ENCODE assay signal across 28 mouse cellular contexts in the genomic region with DNA sequence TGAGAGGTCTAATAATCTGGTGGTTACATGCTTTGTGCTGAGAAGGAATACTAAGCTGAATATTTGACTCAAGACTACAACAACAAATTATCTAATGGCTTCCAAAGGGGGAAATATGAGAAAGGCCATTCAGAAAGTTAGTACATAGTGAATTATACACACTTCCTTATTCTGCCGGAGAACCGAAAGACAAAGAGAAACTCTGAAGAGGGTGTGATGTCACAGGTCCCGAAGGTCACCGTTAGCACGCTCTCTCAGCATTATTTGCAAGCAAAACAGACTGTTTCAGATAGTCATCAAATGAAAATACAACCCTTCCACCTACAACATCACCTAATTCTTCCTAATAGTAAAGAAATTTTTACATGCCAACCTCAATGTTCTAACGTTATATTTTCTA. TPM values are rescaled to one million over a fixed set of nuclear protein-coding genes. Genes with fewer than 3 reads are reported as not detected.
DNase-seq lines count a peak whose midpoint lies in the region; ATAC-seq lines count a peak whose summit lies in the region.
"Had no signal": no experiment of that assay in that cellular context is flagged by ENCODE, and none has a peak within 500 bp of the region (broad histone marks: within the 10 kb centered on the region; RNA-seq: fewer than 3 reads in every experiment).

No protein-coding gene starts in this region.

- WGBS in forebrain, embryonic 11.5 days, result 58% methylated on average over 6 of the region's 6 CpGs

- intact Hi-C loops in heart, postnatal 36 days (cut with DNase I), result no loop called here

- no peak overlapping the region for H3K9ac ChIP-seq in forebrain, embryonic 11.5 days (ENCODE audit: low read length)
- H3K9ac ChIP-seq: heart, embryonic 13.5 days; hindbrain, embryonic 13.5 days; intestine, embryonic 15.5 days; liver, postnatal 0 days had no signal

- no peak overlapping the region for H3K4me2 ChIP-seq in forebrain, embryonic 11.5 days (ENCODE audit: low read depth, low read length, severe bottlenecking)
- H3K4me2 ChIP-seq: heart, embryonic 13.5 days; hindbrain, embryonic 13.5 days; intestine, embryonic 15.5 days; liver, embryonic 11.5 days had no signal

- H3K27me3 ChIP-seq in megakaryocyte, embryonic 14.5 days (replicated peaks), result peaks cover 8% of the 10 kb centered on the region
- H3K27me3 ChIP-seq in forebrain, embryonic 11.5 days (ENCODE audit: control insufficient read depth, insufficient read depth, low read length), result 0 out of 2 replicates have a peak, but pooled peaks cover 4% of the 10 kb centered on the region
- H3K27me3 ChIP-seq: intestine, embryonic 15.5 days had no signal

- H3K9me3 ChIP-seq in megakaryocyte, embryonic 14.5 days, result no peaks in the 10 kb centered on the region; the same call in 1 of the 2 replicates
- no peaks in the 10 kb centered on the region for H3K9me3 ChIP-seq in forebrain, embryonic 11.5 days (ENCODE audit: control insufficient read depth, low read length)
- H3K9me3 ChIP-seq: heart, embryonic 13.5 days; hindbrain, embryonic 13.5 days; intestine, embryonic 15.5 days; midbrain, embryonic 10.5 days had no signal

- 0 out of 2 replicates have a peak, but pooled peaks cover 4% of the 10 kb centered on the region for H3K4me1 ChIP-seq in megakaryocyte, embryonic 14.5 days
- no peaks in the 10 kb centered on the region for H3K4me1 ChIP-seq in forebrain, embryonic 11.5 days (replicated peaks; ENCODE audit: control insufficient read depth, insufficient read depth, low read length)
- H3K4me1 ChIP-seq: heart, embryonic 13.5 days; hindbrain, embryonic 13.5 days; intestine, embryonic 15.5 days; midbrain, embryonic 10.5 days had no signal

- no peak overlapping the region for H3K27ac ChIP-seq in forebrain, embryonic 11.5 days (ENCODE audit: low read depth, low read length)
- H3K27ac ChIP-seq: heart, adult 2 months; heart, embryonic 13.5 days; hindbrain, embryonic 13.5 days; intestine, embryonic 15.5 days; midbrain, embryonic 10.5 days had no signal

- H3K36me3 ChIP-seq in megakaryocyte, embryonic 14.5 days (replicated peaks; ENCODE audit: low read length), result no peaks in the 10 kb centered on the region
- H3K36me3 ChIP-seq in forebrain, embryonic 11.5 days (ENCODE audit: control insufficient read depth, insufficient read depth, low read length), result no peaks in the 10 kb centered on the region
- H3K36me3 ChIP-seq: heart, embryonic 13.5 days; hindbrain, embryonic 13.5 days; intestine, embryonic 15.5 days; midbrain, embryonic 10.5 days had no signal

- H3K4me3 ChIP-seq in megakaryocyte, embryonic 14.5 days (replicated peaks), result peak overlapping the region; percentile 59
- H3K4me3 ChIP-seq in forebrain, embryonic 11.5 days (ENCODE audit: low read depth, low read length), result no peak overlapping the region
- H3K4me3 ChIP-seq: heart, adult 2 months; heart, embryonic 13.5 days; hindbrain, embryonic 13.5 days; intestine, embryonic 15.5 days; midbrain, embryonic 10.5 days had no signal

- no peak for ATAC-seq in CD4-positive, CD25-positive, alpha-beta regulatory T cell, adult 4 months
- ATAC-seq in common myeloid progenitor, adult 5-6 weeks (replicated peaks; ENCODE audit: low read depth, poor library complexity, severe bottlenecking), result peak; percentile 99
- no peak for ATAC-seq in forebrain, embryonic 11.5 days (replicated peaks; ENCODE audit: low FRiP score)
- ATAC-seq: forebrain, embryonic 14.5 days; intestine, embryonic 15.5 days; liver, postnatal 0 days; midbrain, embryonic 16.5 days had no signal

- DNase-seq in CD4-positive, CD25-positive, alpha-beta regulatory T cell, adult 2 months (ENCODE audit: low read depth, low spot score), result peak; percentile 11
- DNase-seq in A20 (ENCODE audit: low read depth, low spot score), result peak; percentile 89
- no peak for DNase-seq in gastrocnemius, postnatal 25 days
- DNase-seq in forebrain, embryonic 11.5 days (ENCODE audit: low spot score), result no peak
- no peak for DNase-seq in heart, postnatal 36 days
- DNase-seq: adrenal gland, postnatal 25 days; cerebellum, postnatal 10 days; gastrocnemius, postnatal 10 days; heart, adult 2 months; heart, postnatal 14 days; kidney, adult 8-10 months; kidney, postnatal 10 days; left cerebral cortex, postnatal 4 days; liver, postnatal 0 days had no signal

RNA-seq across cellular contexts. Expression of a gene that starts 25.5 kb away (rescaled TPM):
- polyA plus RNA-seq in CD4-positive, CD25-positive, alpha-beta regulatory T cell, adult 4 months (2017; shearing (Covaris generic)), result not detected
- not detected in 2 replicates for total RNA-seq in common myeloid progenitor, adult 5-6 weeks (2017)
- polyA plus RNA-seq in megakaryocyte, embryonic 14.5 days (2012; ENCODE audit: insufficient read depth, low replicate concordance), result not detected in 2 replicates
- under 1 TPM in 1 of 2 experiments, not detected in 1; 0.15 TPM for total RNA-seq in gastrocnemius, postnatal 25 days (2021)
- polyA plus RNA-seq in forebrain, embryonic 11.5 days (2014; fragmentation: Nextera tagmentation; extraction: Ambion mirVana), result not detected in 2 replicates
- total RNA-seq in heart, postnatal 36 days (2021), result not detected
- total RNA-seq: adrenal gland, postnatal 25 days; heart, adult 2 months; heart, postnatal 14 days; layer of hippocampus, postnatal 14 days; left cerebral cortex, adult 8-10 months; left cerebral cortex, postnatal 4 days had no signal
- polyA plus RNA-seq: forebrain, embryonic 14.5 days; hindbrain, embryonic 13.5 days; liver, postnatal 0 days; midbrain, embryonic 16.5 days; neural tube, embryonic 14.5 days; urinary bladder, adult 2 months had no signal

RNA-seq across cellular contexts. Expression of a gene that starts 30.9 kb away (rescaled TPM):
- polyA plus RNA-seq in CD4-positive, CD25-positive, alpha-beta regulatory T cell, adult 4 months (2017; shearing (Covaris generic)), result 10 to 100 TPM; 14.3 to 20.5 TPM
- total RNA-seq in common myeloid progenitor, adult 5-6 weeks (2017), result 25.7 and 34.8 TPM in 2 replicates
- 42.6 and 132 TPM in 2 replicates for polyA plus RNA-seq in megakaryocyte, embryonic 14.5 days (2012; ENCODE audit: insufficient read depth, low replicate concordance)
- 10 to 100 TPM; 73.6 to 79.9 TPM for total RNA-seq in gastrocnemius, postnatal 25 days (2021)
- 95.8 and 98.2 TPM in 2 replicates for polyA plus RNA-seq in forebrain, embryonic 11.5 days (2014; fragmentation: Nextera tagmentation; extraction: Ambion mirVana)
- total RNA-seq in heart, postnatal 36 days (2021), result 10 to 100 TPM; 88.5 to 91.7 TPM

Comparison
In these comparisons a context has a peak if more than half of its experiments do, and no peak if none do; other contexts are left out.
1. DNase-seq: peak in CD4-positive, CD25-positive, alpha-beta regulatory T cell, adult 2 months (single experiment) and A20 (single experiment); none in gastrocnemius, postnatal 25 days (single experiment), forebrain, embryonic 11.5 days (single experiment) and heart, postnatal 36 days (0 of 2).